Mouse (Mus musculus): ENCODE measurements around the gene Dusp13.
A peak's percentile ranks its signal among the peaks of the same experiment; 100 is the strongest.

Dusp13 gene

GRCm38 (mm10) chr14:21747436-21748141 lies 3.4 kb downstream of the Dusp13 start:
- DNase-seq (ENCODE audit: low spot score): no peak

GRCm38 (mm10) chr14:21746846-21747245 lies 4.1 kb downstream of the Dusp13 start:
- no peak for DNase-seq (ENCODE audit: low spot score)

GRCm38 (mm10) chr14:21746251-21746650 lies 4.7 kb downstream of the Dusp13 start:
- no peak for DNase-seq (ENCODE audit: low spot score)

GRCm38 (mm10) chr14:21745149-21745548 lies 5.8 kb downstream of the Dusp13 start:
- no peak for DNase-seq (ENCODE audit: low spot score)

GRCm38 (mm10) chr14:21744169-21744568 lies 6.8 kb downstream of the Dusp13 start:
- no peak for DNase-seq (ENCODE audit: low spot score)

- no peak for DNase-seq (ENCODE audit: low spot score)
Observed at GRCm38 (mm10) chr14:21742441-21742840, 8.5 kb downstream of the Dusp13 start.

- peak; percentile 81 for DNase-seq (ENCODE audit: low spot score)
Observed at GRCm38 (mm10) chr14:21741786-21742185, 9.2 kb downstream of the Dusp13 start.

- no peak for DNase-seq (ENCODE audit: low spot score)
Observed at GRCm38 (mm10) chr14:21741314-21741713, 9.7 kb downstream of the Dusp13 start.

GRCm38 (mm10) chr14:21740345-21740744 lies 10.6 kb downstream of the Dusp13 start:
- no peak for DNase-seq (ENCODE audit: low spot score)

- no peak for DNase-seq (ENCODE audit: low spot score)
Observed at GRCm38 (mm10) chr14:21733131-21733905, 17.7 kb downstream of the Dusp13 start.

- no peak for DNase-seq (ENCODE audit: low spot score)
Observed at GRCm38 (mm10) chr14:21729936-21730335, 21.0 kb downstream of the Dusp13 start.

- DNase-seq (ENCODE audit: low spot score): no peak
Observed at GRCm38 (mm10) chr14:21729031-21729732, 21.8 kb downstream of the Dusp13 start.

GRCm38 (mm10) chr14:21722021-21722698 lies 28.8 kb downstream of the Dusp13 start:
- no peak for DNase-seq (ENCODE audit: low spot score)

- no peak for DNase-seq (ENCODE audit: low spot score)
Observed at GRCm38 (mm10) chr14:21720430-21721205, 30.4 kb downstream of the Dusp13 start.

- DNase-seq (ENCODE audit: low spot score): no peak
Observed at GRCm38 (mm10) chr14:21719646-21720383, 31.2 kb downstream of the Dusp13 start.

GRCm38 (mm10) chr14:21714486-21714885 lies 36.5 kb downstream of the Dusp13 start, which contains the start of gene Dupd1:
TSS of gene Dupd1 (minus strand) at chr14:21714576.
- no peak for DNase-seq (ENCODE audit: low spot score)

GRCm38 (mm10) chr14:21711231-21711630 lies 39.8 kb downstream of the Dusp13 start:
- no peak for DNase-seq (ENCODE audit: low spot score)

GRCm38 (mm10) chr14:21709545-21709944 lies 41.4 kb downstream of the Dusp13 start:
- no peak for DNase-seq (ENCODE audit: low spot score)

- no peak for DNase-seq (ENCODE audit: low spot score)
Observed at GRCm38 (mm10) chr14:21706759-21707571, 44.0 kb downstream of the Dusp13 start.

- DNase-seq (ENCODE audit: low spot score): no peak
Observed at GRCm38 (mm10) chr14:21705462-21705861, 45.5 kb downstream of the Dusp13 start.
